Mouse (Mus musculus) bone marrow macrophage, adult 2 months (primary cell): ENCODE data around the gene Prkar2a. TPM values are rescaled to one million over a fixed set of nuclear protein-coding genes. Genes with fewer than 3 reads are reported as not detected.
"Not testable (repeated sequence)": the region's sequence is repeated elsewhere in the genome, so short reads cannot be mapped to it uniquely, and the experiment has no call there.

Experiments used
- H3K27ac ChIP-seq: 2 replicates; pipeline ENCODE4 v1.5.1; 2012; ENCODE audit warnings: low read depth, low read length; ENCODE audit not compliant: insufficient read depth
- H3K4me1 ChIP-seq: 2 replicates; pipeline ENCODE4 v1.6.1; 2012; ENCODE audit warnings: low read length; ENCODE audit not compliant: control insufficient read depth, insufficient read depth
- H3K4me3 ChIP-seq: 2 replicates; pipeline ENCODE4 v1.5.1; 2012; ENCODE audit warnings: mild to moderate bottlenecking, low read length, moderate library complexity; ENCODE audit not compliant: insufficient read depth
- CTCF ChIP-seq: IDR thresholded peaks from 2 replicates; pipeline ENCODE4 v1.5.1; 2012; ENCODE audit warnings: low read depth, mild to moderate bottlenecking, low read length, moderate library complexity
- POLR2A ChIP-seq: IDR thresholded peaks from 2 replicates; pipeline ENCODE4 v1.6.1; 2012; ENCODE audit warnings: mild to moderate bottlenecking, low read depth, low read length, borderline replicate concordance
- polyA plus RNA-seq: library from polyadenylated mRNA; stranded (reverse); fragments of >200 nt; gene quantifications from 2 replicates; pipeline ENCODE4 v1.2.4, GENCODE M21; 2012; ENCODE audit not compliant: missing spikeins, insufficient read depth, insufficient read length

Prkar2a gene
- polyA plus RNA-seq, result 35.2 and 37.6 TPM in 2 replicates

GRCm38 (mm10) chr9:108689106-108689505 is at the start of gene Prkar2a:
Prkar2a (plus strand) TSS chr9:108689314.
- H3K27ac ChIP-seq, result no peak within 1 kb of the TSS
- H3K4me1 ChIP-seq, result peaks cover 9% of the 10 kb centered on the region
- TF ChIP-seq POLR2A, result no peak
- TF ChIP-seq CTCF, result no peak
- H3K4me3 ChIP-seq, result no peak within 1 kb of the TSS

- Histone ChIP-seq H3K27ac (peak overlapping the region; percentile 9; the same call in 1 of the 2 replicates), H3K4me3 (no peak overlapping the region), H3K4me1 (peaks cover 13% of the 10 kb centered on the region)
- TF ChIP-seq CTCF, result no peak
- no peak for TF ChIP-seq POLR2A
Measured at GRCm38 (mm10) chr9:108639825-108640224, 49.3 kb upstream of the Prkar2a start.

GRCm38 (mm10) chr9:108648166-108648565 is 40.9 kb upstream of the Prkar2a start:
- Histone ChIP-seq H3K4me1 (peaks cover 9% of the 10 kb centered on the region), H3K4me3 (peak overlapping the region; percentile 94), H3K27ac (peak overlapping the region; percentile 95)
- no peak for TF ChIP-seq POLR2A
- TF ChIP-seq CTCF, result no peak

GRCm38 (mm10) chr9:108648611-108649560 is 40.2 kb upstream of the Prkar2a start, which contains the start of gene Arih2:
Arih2 (minus strand) TSS chr9:108649386.
- peak within 1 kb of the TSS; percentile 94 for H3K4me3 ChIP-seq
- H3K4me1 ChIP-seq, result peaks cover 9% of the 10 kb centered on the region
- H3K27ac ChIP-seq, result peak within 1 kb of the TSS; percentile 95
- TF ChIP-seq CTCF (no peak), POLR2A (no peak)

GRCm38 (mm10) chr9:108649561-108650440 is 39.3 kb upstream of the Prkar2a start:
- H3K27ac ChIP-seq, result peak overlapping the region; percentile 88
- TF ChIP-seq POLR2A (no peak), CTCF (no peak)
- H3K4me3 ChIP-seq, result peak overlapping the region; percentile 94
- H3K4me1 ChIP-seq, result peaks cover 10% of the 10 kb centered on the region

GRCm38 (mm10) chr9:108654566-108655464 is 34.3 kb upstream of the Prkar2a start:
- peaks cover 12% of the 10 kb centered on the region for H3K4me1 ChIP-seq
- H3K27ac ChIP-seq, result no peak overlapping the region
- no peak overlapping the region for H3K4me3 ChIP-seq
- no peak for TF ChIP-seq POLR2A
- TF ChIP-seq CTCF, result no peak

GRCm38 (mm10) chr9:108655865-108656264 is 33.2 kb upstream of the Prkar2a start:
- H3K4me1 ChIP-seq, H3K4me3 ChIP-seq, H3K27ac ChIP-seq: not testable (repeated sequence)

GRCm38 (mm10) chr9:108661677-108662612 is 27.2 kb upstream of the Prkar2a start, which contains the start of gene Slc25a20:
Slc25a20 (plus strand) TSS chr9:108662088.
- Histone ChIP-seq H3K4me3 (peak within 1 kb of the TSS; percentile 98), H3K4me1 (peaks cover 4% of the 10 kb centered on the region), H3K27ac (no peak within 1 kb of the TSS)
- TF ChIP-seq CTCF (no peak), POLR2A (no peak)
